Mouse (Mus musculus): ENCODE data around the gene Pxdc1.

DNA sequence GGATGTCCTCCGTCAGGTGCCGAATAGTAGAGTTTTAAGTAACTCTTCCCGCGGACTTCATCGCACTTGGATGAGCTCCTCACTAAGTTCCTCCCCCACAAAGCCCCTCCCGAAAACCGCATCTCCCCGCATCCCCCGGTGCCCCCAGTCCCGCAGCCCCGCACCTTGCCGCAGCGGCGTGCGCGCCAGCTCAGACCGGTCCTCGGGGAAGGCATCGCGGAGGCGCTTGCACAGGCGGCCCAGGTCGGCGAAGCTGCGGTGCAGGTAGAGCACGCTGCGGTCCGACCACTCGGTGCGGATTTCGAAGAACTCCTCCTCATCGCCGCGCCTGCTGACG lies 1.3 kb downstream of the Pxdc1 start:
- no peak for TF ChIP-seq FLI1 (IDR thresholded peaks at IDR 0.05; ENCODE audit: low read length)
- TF ChIP-seq GATA1 (IDR thresholded peaks at IDR 0.05; ENCODE audit: borderline replicate concordance, low read length): no peak

All from megakaryocyte, embryonic 14.5 days (primary cell).